Mouse (Mus musculus) lung, adult 2 months (tissue): ENCODE measurements around the gene Dhx9. TPM values are rescaled to one million over a fixed set of nuclear protein-coding genes. Genes with fewer than 3 reads are reported as not detected.
"Not testable (repeated sequence)": the region's sequence is repeated elsewhere in the genome, so short reads cannot be mapped to it uniquely, and the experiment has no call there.

Experiments used
- DNase-seq: peaks from one replicate; pipeline ENCODE4 v3.0.0; 2022
- H3K4me1 ChIP-seq: fragments of 200-500 bp; 2 replicates; pipeline ENCODE4 v1.6.1; 2011; ENCODE audit warnings: low read length; ENCODE audit not compliant: control insufficient read depth, insufficient read depth
- H3K4me3 ChIP-seq: fragments of 200-500 bp; replicated peaks from 2 replicates; pipeline ENCODE3; 2011; ENCODE audit warnings: low read depth, mild to moderate bottlenecking, control low read depth, low read length; ENCODE audit errors: extremely low read depth
- CTCF ChIP-seq: fragments of 200-500 bp; IDR thresholded peaks from 2 replicates; pipeline ENCODE4 v1.5.1; 2011; ENCODE audit warnings: mild to moderate bottlenecking, low read length, control low read depth; ENCODE audit not compliant: insufficient read depth
- POLR2A ChIP-seq: fragments of 200-500 bp; IDR thresholded peaks from 2 replicates; pipeline ENCODE4 v1.6.1; 2011; ENCODE audit warnings: low read depth, mild to moderate bottlenecking, control low read depth, low read length, borderline replicate concordance; ENCODE audit errors: extremely low read depth
- WGBS: fragments of 180-500 bp; shearing (Covaris S2); methylation state at CpG from one replicate; pipeline ENCODE4 v1.1.7; 2018; 5-methylcytosine and 5-hydroxymethylcytosine counted together
- polyA plus RNA-seq: library from polyadenylated mRNA; depleted of rRNA; stranded (reverse); fragments of >200 nt; gene quantifications from 2 replicates; pipeline ENCODE4 v1.2.3, GENCODE M21; 2012

Dhx9 gene
- polyA plus RNA-seq, 1 experiment, result 16.1 TPM

- WGBS, result under 1% methylated on average over 62 of the region's 64 CpGs
- DNase-seq, result peak; percentile 52
- peak overlapping the region; percentile 93 for H3K4me3 ChIP-seq
- TF ChIP-seq POLR2A (no peak; the same call in 1 of the 2 replicates), CTCF (no peak)
- H3K4me1 ChIP-seq, result peaks cover 8% of the 10 kb centered on the region
Observed at GRCm38 (mm10) chr1:153486767-153487499, 527 bp downstream of the Dhx9 start.

- WGBS, result 15% methylated on average over 6 of the region's 6 CpGs
- not testable (repeated sequence) for DNase-seq, H3K4me1 ChIP-seq
- peak overlapping the region; percentile 93 for H3K4me3 ChIP-seq
Observed at GRCm38 (mm10) chr1:153486120-153486519, 1.3 kb downstream of the Dhx9 start.

GRCm38 (mm10) chr1:153485201-153485796 is 2.2 kb downstream of the Dhx9 start:
- no peak for DNase-seq
- H3K4me3 ChIP-seq, result no peak overlapping the region
- 28% methylated on average over 2 of the region's 2 CpGs for WGBS
- H3K4me1 ChIP-seq, result peaks cover 8% of the 10 kb centered on the region
- no peak for TF ChIP-seq CTCF
- no peak for TF ChIP-seq POLR2A

- DNase-seq, result no peak
- Histone ChIP-seq H3K4me1 (peaks cover 8% of the 10 kb centered on the region), H3K4me3 (no peak overlapping the region)
- 50% methylated on average over 1 of the region's 1 CpGs for WGBS
- TF ChIP-seq POLR2A, result no peak
- no peak for TF ChIP-seq CTCF
Observed at GRCm38 (mm10) chr1:153481025-153481412, 6.4 kb downstream of the Dhx9 start.

- peak; percentile 65 for DNase-seq
- Histone ChIP-seq H3K4me1 (peaks cover 8% of the 10 kb centered on the region), H3K4me3 (no peak overlapping the region)
- 38% methylated on average over 1 of the region's 1 CpGs for WGBS
- TF ChIP-seq CTCF, result peak; percentile 84
- TF ChIP-seq POLR2A, result no peak
Observed at GRCm38 (mm10) chr1:153480386-153481024, 7.0 kb downstream of the Dhx9 start.

DNA sequence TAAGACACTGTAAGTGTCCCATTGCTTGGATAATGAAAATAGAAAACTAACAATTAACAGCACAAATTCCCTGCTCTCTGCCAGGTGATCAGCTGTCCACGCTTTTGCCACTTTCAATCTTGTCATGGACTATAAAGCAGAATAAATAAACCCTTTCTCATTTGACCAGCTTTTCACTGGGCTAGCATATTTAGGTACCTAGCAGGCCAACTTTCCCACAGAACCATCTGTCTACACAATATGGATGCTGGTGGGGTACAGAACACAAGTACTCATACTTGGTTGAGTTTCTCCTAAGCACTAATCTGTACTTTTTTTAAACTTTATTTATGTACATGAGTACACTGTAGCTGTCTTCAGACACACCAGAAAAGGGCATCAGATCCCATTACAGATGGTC is 8.2 kb downstream of the Dhx9 start:
- WGBS, result 88% methylated on average over 1 of the region's 1 CpGs
- TF ChIP-seq POLR2A (no peak), CTCF (no peak)
- peaks cover 3% of the 10 kb centered on the region for H3K4me1 ChIP-seq
- no peak overlapping the region for H3K4me3 ChIP-seq
- no peak for DNase-seq

DNA sequence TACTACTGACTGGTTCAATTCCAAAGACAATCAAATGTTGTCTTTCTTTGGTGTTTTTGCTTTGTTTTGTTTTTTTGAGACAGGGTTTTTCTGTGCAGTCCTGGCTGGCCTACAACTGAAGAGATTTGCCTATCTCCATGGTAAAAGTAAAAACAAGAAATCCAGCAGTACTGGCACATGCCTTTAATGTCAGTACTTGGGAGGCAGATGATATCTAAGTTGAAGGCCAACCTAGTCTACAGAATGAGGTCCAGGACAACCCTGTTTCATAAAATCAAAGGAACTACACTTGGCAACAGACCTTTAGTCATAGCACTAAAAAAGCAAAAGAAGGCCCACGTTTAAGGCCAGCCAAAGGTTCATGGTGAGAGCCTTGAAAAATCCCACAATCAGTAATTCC is 25.7 kb downstream of the Dhx9 start:
- no peaks in the 10 kb centered on the region for H3K4me1 ChIP-seq
- 80% methylated on average over 1 of the region's 1 CpGs for WGBS
- no peak for DNase-seq
- TF ChIP-seq POLR2A (no peak), CTCF (no peak)
- H3K4me3 ChIP-seq, result no peak overlapping the region

GRCm38 (mm10) chr1:153456137-153456536 is 31.3 kb downstream of the Dhx9 start:
- WGBS, result 89% methylated on average over 5 of the region's 5 CpGs
- no peaks in the 10 kb centered on the region for H3K4me1 ChIP-seq
- H3K4me3 ChIP-seq, result no peak overlapping the region
- no peak for TF ChIP-seq POLR2A
- no peak for DNase-seq

DNA sequence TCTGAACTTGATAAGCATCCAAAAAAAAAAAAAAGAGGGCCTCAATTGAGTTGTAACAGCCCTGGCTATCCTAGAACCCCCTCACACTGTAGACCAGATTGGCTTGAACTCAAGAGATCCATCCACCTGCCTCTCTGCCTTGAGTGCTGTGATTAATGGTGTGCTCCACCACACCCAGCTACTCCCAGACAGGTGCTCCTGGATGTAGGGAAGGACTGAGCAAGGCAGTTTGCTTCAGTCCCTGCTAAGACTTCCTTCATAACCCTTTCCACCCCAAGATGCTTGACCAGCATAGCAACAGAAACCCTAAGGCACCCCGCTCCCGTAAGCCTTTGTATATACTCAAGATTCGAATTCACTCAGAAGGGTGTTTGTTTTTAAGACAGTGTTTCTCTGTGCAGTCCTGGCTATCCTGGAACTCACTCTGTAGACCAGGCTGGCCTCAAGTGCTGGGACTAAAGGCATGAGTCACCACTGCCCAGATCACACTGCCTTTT is 34.3 kb downstream of the Dhx9 start:
- DNase-seq, result no peak
- TF ChIP-seq POLR2A (no peak), CTCF (no peak)
- H3K4me1 ChIP-seq, result no peaks in the 10 kb centered on the region
- no peak overlapping the region for H3K4me3 ChIP-seq
- WGBS, result 80% methylated on average over 3 of the region's 3 CpGs
